Mouse (Mus musculus): Measurements from ENCODE around the gene Jmjd4.

Gene Jmjd4

GRCm38 (mm10) chr11:59471413-59472325, 21.8 kb downstream of the Jmjd4 start:
- DNase-seq, result no peak

DNA sequence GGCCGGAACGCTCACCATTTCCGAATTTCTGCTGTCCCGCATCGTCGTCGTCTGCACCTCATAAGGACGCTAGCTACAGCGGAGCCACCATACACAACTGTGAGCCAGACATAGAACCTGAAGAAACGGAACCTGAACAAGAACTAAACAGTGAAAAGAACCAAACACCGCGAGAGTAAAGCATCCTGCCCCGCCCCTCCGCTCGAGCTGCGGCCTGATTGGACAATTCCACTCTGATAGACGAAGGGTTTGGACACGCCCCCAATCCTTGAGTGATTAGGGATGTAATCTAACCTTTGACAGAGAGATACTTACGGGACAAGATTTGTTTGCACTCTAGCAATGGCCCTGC, 22.5 kb downstream of the Jmjd4 start, which contains the start of gene Zfp867:
Gene Zfp867, minus strand, starts transcription at position 149 of the 352 bp plus-strand sequence.
- DNase-seq, result peak; percentile 95

DNA sequence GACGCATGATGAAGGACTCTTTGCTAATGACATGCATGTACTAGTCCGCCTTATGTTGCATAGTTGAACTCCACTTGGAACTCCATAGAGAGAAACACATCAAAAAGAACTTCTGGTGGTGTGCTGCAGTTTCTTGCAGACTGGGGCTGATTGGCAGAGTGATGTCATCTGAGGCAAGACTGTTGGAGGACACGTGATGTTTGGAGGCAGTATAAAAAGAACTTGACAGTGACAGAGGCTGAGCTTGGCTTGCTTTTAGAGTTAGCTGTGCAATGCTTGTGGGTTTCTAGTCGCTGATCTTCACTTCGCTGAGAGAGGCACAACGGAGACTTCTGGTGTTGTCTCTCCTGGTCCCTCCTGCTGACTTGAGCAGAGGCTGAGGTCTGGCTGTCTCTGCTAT, 27.4 kb downstream of the Jmjd4 start:
- DNase-seq, result no peak

DNA sequence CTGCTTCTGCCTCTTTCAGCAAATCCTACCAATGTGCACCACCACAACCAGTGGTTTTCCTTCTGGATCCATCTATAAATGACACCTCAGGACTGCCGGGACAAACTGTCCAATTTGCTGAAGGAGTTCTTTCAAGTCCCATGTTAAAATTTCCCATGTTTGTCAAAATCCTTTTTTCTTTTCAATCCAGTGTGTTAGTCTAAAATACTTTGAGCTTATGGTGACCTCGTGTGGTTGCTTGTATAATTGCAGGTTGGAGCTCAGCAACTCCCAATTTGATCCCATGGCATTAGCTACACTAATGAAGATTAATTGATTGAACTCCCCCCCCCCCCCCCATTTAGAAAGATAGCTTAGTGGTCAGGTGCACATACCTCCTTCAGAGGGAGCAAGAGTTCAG, 33.4 kb downstream of the Jmjd4 start:
- peak; percentile 64 for DNase-seq

- DNase-seq, result no peak
Observed at GRCm38 (mm10) chr11:59485641-59486040, 35.8 kb downstream of the Jmjd4 start.

GRCm38 (mm10) chr11:59486222-59486621, 36.4 kb downstream of the Jmjd4 start:
- no peak for DNase-seq

DNA sequence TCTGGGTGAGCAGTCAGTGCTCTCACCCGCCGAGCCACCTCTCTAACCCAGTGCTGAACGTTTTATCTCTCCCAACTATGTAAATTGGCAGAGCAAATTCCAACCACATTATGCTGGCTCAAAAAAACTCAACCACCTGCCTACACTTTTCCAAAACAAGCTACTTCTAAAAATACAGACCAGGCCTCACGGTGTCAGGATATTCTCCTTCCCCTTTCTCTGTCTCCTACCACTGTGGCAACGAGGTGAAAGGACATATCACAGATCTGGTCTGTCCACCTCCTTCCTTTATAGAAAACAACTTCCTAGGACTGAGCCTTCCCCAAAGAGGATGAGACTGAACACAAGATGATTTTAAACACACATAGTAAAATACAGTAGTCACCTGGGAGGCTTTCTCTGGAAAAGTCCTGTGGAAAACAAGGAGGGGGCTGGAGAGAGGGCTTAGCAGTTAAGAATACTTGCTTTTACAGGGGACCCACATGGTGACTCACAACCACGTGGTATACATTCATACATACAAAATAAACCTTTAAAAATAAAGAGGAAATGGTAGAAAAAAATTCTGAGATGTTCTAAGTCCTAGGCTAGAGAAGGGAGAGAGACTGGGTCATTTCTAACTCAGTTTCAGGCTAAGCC, 46.9 kb downstream of the Jmjd4 start:
- DNase-seq, result no peak

GRCm38 (mm10) chr11:59497747-59498146, 47.9 kb downstream of the Jmjd4 start:
- DNase-seq, result no peak

DNA sequence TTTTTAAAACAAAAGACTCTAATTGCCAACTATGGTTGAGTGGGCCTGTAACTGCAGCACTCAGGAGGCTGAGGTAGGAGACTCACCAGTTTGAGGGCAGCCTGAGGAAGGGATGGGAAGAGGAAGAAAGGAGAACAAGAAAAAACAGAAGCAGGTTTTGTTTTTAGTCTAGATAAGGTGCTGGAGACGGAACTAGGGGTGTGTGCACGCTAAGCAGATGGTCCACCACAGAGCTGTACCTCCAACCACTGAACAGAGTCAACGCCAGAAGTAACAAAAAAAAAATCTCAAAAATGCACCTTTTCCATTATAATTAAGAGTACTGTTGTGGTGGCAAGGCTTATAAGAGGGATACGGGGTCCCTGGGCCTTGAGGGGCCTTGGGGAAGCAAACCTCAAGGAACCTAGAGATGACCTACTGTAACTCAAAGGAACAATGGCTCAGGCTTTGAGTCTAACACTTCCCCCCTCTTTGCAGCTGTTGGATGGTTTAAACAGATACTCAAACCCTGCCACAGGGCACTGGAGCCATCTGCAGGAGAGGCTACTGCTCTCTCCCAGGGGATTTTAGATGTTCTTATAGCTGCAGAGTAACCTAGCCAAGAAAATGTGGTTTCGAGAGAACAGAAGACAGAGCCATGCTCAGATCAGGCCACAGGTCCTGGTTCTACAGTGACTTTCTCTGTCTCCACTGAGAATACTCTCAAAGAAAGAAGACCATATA, 52.3 kb downstream of the Jmjd4 start:
- no peak for DNase-seq

- peak; percentile 61 for DNase-seq
Observed at GRCm38 (mm10) chr11:59505351-59505838, 55.5 kb downstream of the Jmjd4 start.

DNA sequence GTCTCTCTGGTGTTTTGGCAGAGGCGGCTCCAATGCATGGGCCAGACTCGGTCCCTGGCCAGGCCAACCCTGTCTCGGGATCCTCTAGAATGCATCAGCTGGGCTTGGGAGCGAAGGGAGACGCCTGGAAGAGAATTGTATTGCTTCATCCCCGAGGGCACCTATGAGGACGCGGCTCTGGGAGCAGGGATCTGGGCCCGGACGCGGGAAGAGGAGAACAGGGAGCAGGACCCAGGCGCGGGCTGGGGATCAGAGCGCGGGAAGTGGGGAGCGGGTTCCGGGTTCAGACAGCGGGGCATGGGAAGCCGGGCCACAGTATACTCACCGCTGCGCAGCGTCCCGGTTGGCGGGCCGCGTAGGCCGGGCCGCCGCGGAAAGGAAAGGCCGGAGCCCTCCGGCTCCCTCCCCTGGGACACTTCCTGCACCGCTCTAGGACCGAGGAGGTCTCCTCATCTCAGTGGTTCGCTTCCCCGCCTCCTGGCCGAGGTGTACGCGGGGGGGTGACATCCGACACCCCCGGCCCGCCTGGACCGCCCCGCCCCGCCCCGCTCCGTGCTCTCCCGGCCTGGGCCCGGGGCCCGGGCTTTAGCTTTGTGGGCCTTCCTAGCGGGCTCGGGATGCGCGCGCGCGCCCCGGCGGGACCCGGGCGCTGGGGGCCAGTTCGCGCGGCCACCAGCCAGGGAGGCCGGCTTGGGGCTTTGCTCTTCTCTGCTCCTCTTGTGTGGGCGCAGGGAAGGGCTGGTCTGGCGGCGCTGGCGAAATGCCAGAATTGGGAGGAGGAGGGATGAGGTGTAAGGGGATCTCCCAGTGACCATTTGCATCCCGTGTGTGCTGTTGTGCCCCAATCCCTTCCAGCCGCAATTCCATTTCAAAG, 56.2 kb downstream of the Jmjd4 start:
- DNase-seq, result peak; percentile 92

GRCm38 (mm10) chr11:59506713-59507074, 56.8 kb downstream of the Jmjd4 start:
- DNase-seq, result no peak

Measured in kidney, adult 9 months (tissue).